Mouse (Mus musculus) embryonic stem cell, embryonic (primary cell): Measurements from ENCODE around the gene Kctd19.

Experiments used
- CTCF ChIA-PET, 4 experiments: fragments of 300-600 bp in 2 of 4; fragments of 350-600 bp in 2 of 4; sonication (Branson Sonifier 250); formaldehyde crosslinking; loops; one replicate each; lab custom pipeline; 2022; ENCODE audit warnings: inconsistent platforms in 2 of 4; lab: Charles Lee
- POLR2A ChIA-PET, 4 experiments: fragments of 300-600 bp in 2 of 4; fragments of 350-600 bp in 2 of 4; sonication (Branson Sonifier 250); formaldehyde crosslinking; loops; one replicate each; lab custom pipeline; 2022; ENCODE audit warnings: antibody characterized with exemption in 4 of 4, inconsistent platforms in 1 of 4; lab: Charles Lee

Gene Kctd19

GRCm38 (mm10) chr8:105436218-105436617 lies 22.9 kb upstream of the Kctd19 start:
- ChIA-PET CTCF (interaction anchor here in 2 of 4 experiments (0.5 to 4.4 kb wide), 3 partner anchors 41 to 85 kb away, joined by 3 to 54 read pairs (median 4); no protein-coding TSS in a partner anchor), POLR2A (interaction anchor here in 1 of 4 experiments (0.7 to 1.1 kb wide), 4 partner anchors 14 to 283 kb away, joined by 3 to 6 read pairs (median 3); no protein-coding TSS in a partner anchor)

GRCm38 (mm10) chr8:105434136-105434535 lies 20.8 kb upstream of the Kctd19 start:
- CTCF ChIA-PET = interaction anchor here in 3 of 4 experiments (1.2 to 2.0 kb wide), 5 partner anchors 8 to 60 kb away, joined by 3 to 6 read pairs (median 4); no protein-coding TSS in a partner anchor
- POLR2A ChIA-PET = interaction anchor here in 2 of 4 experiments (0.6 to 2.7 kb wide), 6 partner anchors 8 to 1153 kb away, joined by 3 to 7 read pairs (median 3); partner anchors contain the start of gene Tppp3 (in 1 of the 2)

- POLR2A ChIA-PET = interaction anchor here in 3 of 4 experiments (0.6 to 2.7 kb wide), 11 partner anchors 8 to 567 kb away, joined by 3 to 7 read pairs (median 3); partner anchors contain the start of gene Tppp3 (in 2 of the 3)
These were observed 20.2 kb upstream of the Kctd19 start for GRCm38 (mm10) chr8:105433511-105433910.

GRCm38 (mm10) chr8:105433021-105433420 lies 19.7 kb upstream of the Kctd19 start:
- POLR2A ChIA-PET = interaction anchor here in 3 of 4 experiments (0.6 to 2.7 kb wide), 12 partner anchors 9 to 567 kb away, joined by 3 to 12 read pairs (median 3); partner anchors contain the start of gene Tppp3 (in 2 of the 3)
- CTCF ChIA-PET = interaction anchor here (0.8 to 3.3 kb wide), 12 partner anchors 8 to 58 kb away, joined by 3 to 23 read pairs (median 4); partner anchors contain the start of gene Tppp3 (in 1 of the 4)

More at GRCm38 (mm10) chr8:105433511-105433910, 20.2 kb upstream of the Kctd19 start:
- CTCF ChIA-PET = interaction anchor here (1.2 to 3.3 kb wide), 8 partner anchors 8 to 59 kb away, joined by 3 to 23 read pairs (median 4); no protein-coding TSS in a partner anchor

- ChIA-PET POLR2A (interaction anchor here in 3 of 4 experiments (0.6 to 2.7 kb wide), 14 partner anchors 10 to 285 kb away, joined by 3 to 12 read pairs (median 4); partner anchors contain the start of genes Kctd19 (in 1 of the 3) and Tppp3 (in 1 of the 3)), CTCF (interaction anchor here in 3 of 4 experiments (0.6 to 3.3 kb wide), 15 partner anchors 9 to 832 kb away, joined by 3 to 23 read pairs (median 4); partner anchors contain the start of gene Tppp3 (in 3 of the 3))
These were observed 18.6 kb upstream of the Kctd19 start for GRCm38 (mm10) chr8:105431743-105432515.

GRCm38 (mm10) chr8:105426878-105427277 lies 13.6 kb upstream of the Kctd19 start:
- ChIA-PET POLR2A (interaction anchor here in 3 of 4 experiments (0.5 to 1.3 kb wide), 5 partner anchors 8 to 51 kb away, joined by 3 to 5 read pairs (median 3); partner anchors contain the start of gene Tppp3 (in 1 of the 3)), CTCF (interaction anchor here in 2 of 4 experiments (1.0 to 1.5 kb wide), 4 partner anchors 12 to 89 kb away, joined by 3 to 7 read pairs (median 4); no protein-coding TSS in a partner anchor)

- POLR2A ChIA-PET = no interaction called here
- CTCF ChIA-PET = no interaction called here
These were observed 8.7 kb upstream of the Kctd19 start for GRCm38 (mm10) chr8:105422006-105422405.

GRCm38 (mm10) chr8:105419800-105420199 lies 6.5 kb upstream of the Kctd19 start:
- POLR2A ChIA-PET = interaction anchor here in 1 of 4 experiments (1.3 kb wide), 1 partner anchor 12 kb away, joined by 3 read pairs; no protein-coding TSS in a partner anchor
- CTCF ChIA-PET = interaction anchor here in 1 of 4 experiments (1.1 to 1.7 kb wide), 2 partner anchors 63 to 151 kb away, joined by 3 to 6 read pairs; partner anchors contain the start of gene Hsf4

- ChIA-PET POLR2A (interaction anchor here in 2 of 4 experiments (0.6 to 1.3 kb wide), 3 partner anchors 8 to 481 kb away, joined by 3 to 5 read pairs (median 3); no protein-coding TSS in a partner anchor), CTCF (interaction anchor here in 1 of 4 experiments (1.7 kb wide), 1 partner anchor 150 kb away, joined by 3 read pairs; the partner anchor contains the start of gene Hsf4)
These were observed 5.7 kb upstream of the Kctd19 start for GRCm38 (mm10) chr8:105418992-105419391.

GRCm38 (mm10) chr8:105409947-105410346 lies 3.4 kb downstream of the Kctd19 start:
- ChIA-PET CTCF (interaction anchor here in 3 of 4 experiments (0.5 to 0.7 kb wide), 4 partner anchors 29 to 187 kb away, joined by 3 to 5 read pairs (median 4); no protein-coding TSS in a partner anchor), POLR2A (interaction anchor here in 1 of 4 experiments (0.7 kb wide), 1 partner anchor 196 kb away, joined by 7 read pairs; no protein-coding TSS in a partner anchor)

- CTCF ChIA-PET = no interaction called here
- POLR2A ChIA-PET = no interaction called here
These were observed 5.0 kb downstream of the Kctd19 start for GRCm38 (mm10) chr8:105408331-105408730.

GRCm38 (mm10) chr8:105406416-105406815 lies 6.9 kb downstream of the Kctd19 start:
- POLR2A ChIA-PET = no interaction called here

GRCm38 (mm10) chr8:105404496-105404895 lies 8.8 kb downstream of the Kctd19 start:
- ChIA-PET POLR2A (interaction anchor here in 2 of 4 experiments (1.4 to 1.5 kb wide), 2 partner anchors 26 to 27 kb away, joined by 3 read pairs; no protein-coding TSS in a partner anchor), CTCF (interaction anchor here in 1 of 4 experiments (0.5 kb wide), 1 partner anchor 76 kb away, joined by 3 read pairs; no protein-coding TSS in a partner anchor)

More at GRCm38 (mm10) chr8:105406416-105406815, 6.9 kb downstream of the Kctd19 start:
- CTCF ChIA-PET = interaction anchor here in 2 of 4 experiments (1.1 to 1.2 kb wide), 2 partner anchors 9 to 33 kb away, joined by 3 to 4 read pairs; no protein-coding TSS in a partner anchor

GRCm38 (mm10) chr8:105403467-105403866 lies 9.8 kb downstream of the Kctd19 start:
- POLR2A ChIA-PET = interaction anchor here in 2 of 4 experiments (0.7 to 1.5 kb wide), 3 partner anchors 25 to 28 kb away, joined by 3 read pairs; no protein-coding TSS in a partner anchor
- CTCF ChIA-PET = interaction anchor here in 2 of 4 experiments (0.8 to 1.7 kb wide), 3 partner anchors 17 to 38 kb away, joined by 3 to 4 read pairs (median 3); no protein-coding TSS in a partner anchor

GRCm38 (mm10) chr8:105400016-105400415 lies 13.3 kb downstream of the Kctd19 start:
- ChIA-PET POLR2A (interaction anchor here in 1 of 4 experiments (1.3 to 1.9 kb wide), 2 partner anchors 22 to 71 kb away, joined by 5 read pairs; partner anchors contain the start of gene Tppp3), CTCF (interaction anchor here in 2 of 4 experiments (0.8 to 1.4 kb wide), 5 partner anchors 26 to 132 kb away, joined by 3 to 4 read pairs (median 3); no protein-coding TSS in a partner anchor)

GRCm38 (mm10) chr8:105397747-105398146 lies 15.6 kb downstream of the Kctd19 start:
- ChIA-PET POLR2A (interaction anchor here (0.7 to 1.4 kb wide), 12 partner anchors 8 to 366 kb away, joined by 3 to 5 read pairs (median 3); partner anchors contain the start of genes Slc9a5 (in 1 of the 4) and Tppp3 (in 1 of the 4)), CTCF (interaction anchor here (0.5 to 6.7 kb wide), 55 partner anchors 8 to 1146 kb away, joined by 3 to 26 read pairs (median 3); partner anchors contain the start of genes Plekhg4 (in 2 of the 4), Slc9a5 (in 2 of the 4), Elmo3 (in 1 of the 4) and Kctd19 (in 1 of the 4))

- CTCF ChIA-PET = interaction anchor here in 2 of 4 experiments (1.1 to 6.7 kb wide), 3 partner anchors 19 to 48 kb away, joined by 3 to 26 read pairs (median 10); partner anchors contain the start of gene Plekhg4 (in 1 of the 2)
- POLR2A ChIA-PET = interaction anchor here in 3 of 4 experiments (1.0 to 1.9 kb wide), 8 partner anchors 8 to 44 kb away, joined by 3 to 5 read pairs (median 4); no protein-coding TSS in a partner anchor
These were observed 19.4 kb downstream of the Kctd19 start for GRCm38 (mm10) chr8:105393915-105394314.
